19 mouse cellular contexts compared by ENCODE assay signal in the genomic region with DNA sequence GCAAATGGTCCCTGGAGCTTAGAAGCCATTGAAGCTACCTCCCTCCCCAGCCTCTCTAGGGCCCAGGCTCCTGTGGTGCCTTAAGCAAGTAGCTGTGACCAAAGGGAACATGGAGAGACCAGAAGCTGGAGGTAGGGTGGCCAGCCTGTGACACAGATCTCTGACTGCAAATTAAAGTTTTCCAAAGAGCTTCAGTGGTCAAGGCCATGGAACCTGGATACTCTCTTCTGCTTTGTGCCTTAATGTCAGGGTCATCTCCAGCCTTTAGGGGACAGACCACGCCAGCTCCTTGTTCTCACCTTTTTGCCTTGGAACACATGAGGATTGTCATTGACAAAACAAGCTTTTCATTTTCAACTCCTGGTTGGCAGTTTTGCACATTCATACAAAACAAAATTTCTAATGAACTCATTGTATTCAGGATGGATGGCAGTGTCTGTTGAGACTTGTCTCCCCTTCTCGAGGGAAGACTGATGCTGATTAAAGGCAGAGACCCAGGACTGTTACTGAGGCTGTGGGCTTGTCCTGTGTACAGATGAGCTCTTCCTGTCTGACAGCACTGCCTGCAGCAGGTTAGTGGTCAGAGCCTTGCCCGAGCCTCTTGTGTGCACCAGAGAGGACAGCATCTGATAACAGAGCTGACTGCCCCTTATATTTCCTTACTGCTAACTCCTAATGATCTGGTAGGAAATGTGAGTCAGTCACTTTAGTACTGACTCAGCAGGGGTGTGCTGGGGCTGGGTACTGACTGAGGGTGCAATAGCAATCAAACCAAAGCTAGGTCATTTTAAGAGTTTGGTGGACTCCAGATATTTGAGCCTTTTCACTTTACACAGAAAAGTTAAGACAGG. TPM values are rescaled to one million over a fixed set of nuclear protein-coding genes. Genes with fewer than 3 reads are reported as not detected.
DNase-seq lines count a peak whose midpoint lies in the region; TF ChIP-seq lines count a peak whose summit lies in the region.
"Had no signal": no experiment of that assay in that cellular context is flagged by ENCODE, and none has a peak within 500 bp of the region (broad histone marks: within the 10 kb centered on the region; RNA-seq: fewer than 3 reads in every experiment).

No protein-coding gene starts in this region.

- intact Hi-C loops in heart, postnatal 25 days (cut with DNase I), result no loop called here

- no peak overlapping the region for H3K4me3 ChIP-seq in bone marrow macrophage, adult 2 months (ENCODE audit: insufficient read depth, low read length)
- H3K4me3 ChIP-seq: embryonic facial prominence, embryonic 13.5 days; embryonic facial prominence, embryonic 15.5 days; erythroblast, embryonic 14.5 days; forebrain, embryonic 10.5 days; forebrain, embryonic 12.5 days had no signal

- H3K27ac ChIP-seq in bone marrow macrophage, adult 2 months (ENCODE audit: insufficient read depth, low read depth, low read length), result peak overlapping the region; percentile 19; the same call in 1 of the 2 replicates
- H3K27ac ChIP-seq: embryonic facial prominence, embryonic 13.5 days; embryonic facial prominence, embryonic 15.5 days; forebrain, embryonic 10.5 days; forebrain, embryonic 12.5 days had no signal

- TF ChIP-seq POLR2A in bone marrow macrophage, adult 2 months (IDR thresholded peaks at IDR 0.05; ENCODE audit: borderline replicate concordance, low read depth, low read length), result no peak

- peak; percentile 68 to 80 for DNase-seq in adrenal gland, adult (ENCODE audit: inconsistent age in 2 of 2, low spot score in 1 of 2)
- DNase-seq in adrenal gland, postnatal 14 days, result no peak
- DNase-seq in heart, adult 11 months, result peak; percentile 83
- no peak for DNase-seq in heart, postnatal 25 days (ENCODE audit: low spot score)
- DNase-seq in kidney, postnatal 4 days, result no peak
- no peak for DNase-seq in layer of hippocampus, adult 8-10 months (ENCODE audit: low spot score in 2 of 2)
- DNase-seq: adrenal gland, adult 8-10 months; cerebellum, adult 11 months; cerebellum, adult 18-20 months; cerebellum, adult 8-10 months; cerebellum, adult 9-11 months; cerebellum, postnatal 14 days; embryo, embryonic 11 days had no signal

- no peak for TF ChIP-seq CTCF in bone marrow macrophage, adult 2 months (IDR thresholded peaks at IDR 0.05; ENCODE audit: low read depth, low read length)

- H3K4me1 ChIP-seq in bone marrow macrophage, adult 2 months (ENCODE audit: control insufficient read depth, insufficient read depth, low read length), result peaks cover 41% of the 10 kb centered on the region
- H3K4me1 ChIP-seq: embryonic facial prominence, embryonic 13.5 days; embryonic facial prominence, embryonic 15.5 days; forebrain, embryonic 12.5 days had no signal

RNA-seq across cellular contexts. Expression of gene Slc31a2, which starts 35.1 kb away (rescaled TPM):
- total RNA-seq in adrenal gland, postnatal 14 days (2021), result 17.7 and 19.5 TPM in 2 replicates
- total RNA-seq in heart, postnatal 25 days (2021), result 10 to 100 TPM; 19.9 to 22.6 TPM
- polyA plus RNA-seq in bone marrow macrophage, adult 2 months (2012; ENCODE audit: insufficient read depth, insufficient read length, missing spikeins), result 72.9 and 73.7 TPM in 2 replicates
- 10 to 100 TPM in 3 of 4 experiments, 1 to 10 TPM in 1; 9.1 to 11.1 (median 10.8) TPM for total RNA-seq in layer of hippocampus, adult 8-10 months (2022)
- polyA plus RNA-seq: erythroblast, embryonic 14.5 days had no signal

Comparison
In these comparisons a context has a peak if more than half of its experiments do, and no peak if none do; other contexts are left out.
1. DNase-seq: peak in adrenal gland, adult (2 of 2) and heart, adult 11 months (single experiment); none in adrenal gland, postnatal 14 days (single experiment), heart, postnatal 25 days (single experiment), kidney, postnatal 4 days (0 of 2) and layer of hippocampus, adult 8-10 months (0 of 2).